Mouse (Mus musculus): ENCODE measurements around the gene Kitl. TPM values are rescaled to one million over a fixed set of nuclear protein-coding genes. Genes with fewer than 3 reads are reported as not detected.

The Kitl gene
- total and polyA plus RNA-seq, 3 experiments, result 0.11 TPM; not detected in 2

- ATAC-seq (ENCODE audit: extremely low read depth, insufficient number of reproducible peaks, low FRiP score, poor library complexity, severe bottlenecking) (no peak), DNase-seq (ENCODE audit: low spot score) (no peak)
- Histone ChIP-seq H3K27me3 (ENCODE audit: insufficient read depth, low read length) (no peaks in the 10 kb centered on the region), H3K9me3 (replicated peaks) (peaks cover 11% of the 10 kb centered on the region), H3K4me3 (ENCODE audit: low read depth, low read length) (no peak overlapping the region), H3K4me1 (ENCODE audit: insufficient read depth, low read depth, low read length) (no peaks in the 10 kb centered on the region), H3K36me3 (replicated peaks) (no peaks in the 10 kb centered on the region)
- TF ChIP-seq GATA1 (IDR thresholded peaks at IDR 0.05; ENCODE audit: borderline replicate concordance, low read length), result no peak
- no peak for TF ChIP-seq GATA2 (IDR thresholded peaks at IDR 0.05; ENCODE audit: borderline replicate concordance, low read depth, low read length)
- TF ChIP-seq TAL1 (conservative IDR thresholded peaks at IDR 0.05; ENCODE audit: low read depth, low read length), result no peak
- TF ChIP-seq CTCF (IDR thresholded peaks at IDR 0.05; ENCODE audit: low read depth, low read length), result no peak
- no peak for TF ChIP-seq POLR2AphosphoS5 (IDR thresholded peaks at IDR 0.05; ENCODE audit: insufficient replicate concordance, low read depth, low read length)
Observed at GRCm38 (mm10) chr10:100132304-100132703, 116.9 kb downstream of the Kitl start.

GRCm38 (mm10) chr10:100138552-100138951 is 123.1 kb downstream of the Kitl start:
- TF ChIP-seq TAL1 (conservative IDR thresholded peaks at IDR 0.05; ENCODE audit: low read depth, low read length) (no peak), POLR2AphosphoS5 (IDR thresholded peaks at IDR 0.05; ENCODE audit: insufficient replicate concordance, low read depth, low read length) (no peak), GATA1 (IDR thresholded peaks at IDR 0.05; ENCODE audit: borderline replicate concordance, low read length) (no peak), CTCF (IDR thresholded peaks at IDR 0.05; ENCODE audit: low read depth, low read length) (no peak), GATA2 (IDR thresholded peaks at IDR 0.05; ENCODE audit: borderline replicate concordance, low read depth, low read length) (no peak)
- H3K27me3 ChIP-seq (ENCODE audit: insufficient read depth, low read length), result no peaks in the 10 kb centered on the region
- ATAC-seq (ENCODE audit: extremely low read depth, insufficient number of reproducible peaks, low FRiP score, poor library complexity, severe bottlenecking) (no peak), DNase-seq (ENCODE audit: low spot score) (no peak)
- no peaks in the 10 kb centered on the region for H3K4me1 ChIP-seq (ENCODE audit: insufficient read depth, low read depth, low read length)
- peaks cover 3% of the 10 kb centered on the region; the same call in 1 of the 2 replicates for H3K9me3 ChIP-seq (replicated peaks)
- no peak overlapping the region for H3K4me3 ChIP-seq (ENCODE audit: low read depth, low read length)
- no peaks in the 10 kb centered on the region for H3K36me3 ChIP-seq (replicated peaks)

GRCm38 (mm10) chr10:100148123-100148522 is 132.7 kb downstream of the Kitl start:
- ATAC-seq (ENCODE audit: extremely low read depth, insufficient number of reproducible peaks, low FRiP score, poor library complexity, severe bottlenecking), result no peak
- Histone ChIP-seq H3K27me3 (ENCODE audit: insufficient read depth, low read length) (no peaks in the 10 kb centered on the region), H3K4me1 (ENCODE audit: insufficient read depth, low read depth, low read length) (no peaks in the 10 kb centered on the region), H3K4me3 (ENCODE audit: low read depth, low read length) (no peak overlapping the region), H3K9me3 (replicated peaks) (peaks cover 2% of the 10 kb centered on the region; the same call in 1 of the 2 replicates), H3K36me3 (replicated peaks) (no peaks in the 10 kb centered on the region)
- no peak for DNase-seq (ENCODE audit: low spot score)
- TF ChIP-seq GATA2 (IDR thresholded peaks at IDR 0.05; ENCODE audit: borderline replicate concordance, low read depth, low read length) (no peak), TAL1 (conservative IDR thresholded peaks at IDR 0.05; ENCODE audit: low read depth, low read length) (no peak), GATA1 (IDR thresholded peaks at IDR 0.05; ENCODE audit: borderline replicate concordance, low read length) (no peak), POLR2AphosphoS5 (IDR thresholded peaks at IDR 0.05; ENCODE audit: insufficient replicate concordance, low read depth, low read length) (no peak), CTCF (IDR thresholded peaks at IDR 0.05; ENCODE audit: low read depth, low read length) (no peak)
